Mouse (Mus musculus) left cerebral cortex, postnatal 36 days (tissue): ENCODE data around the gene Clybl. TPM values are rescaled to one million over a fixed set of nuclear protein-coding genes. Genes with fewer than 3 reads are reported as not detected.

ENCODE experiments used
- DNase-seq, 2 experiments: peaks; one replicate each; pipeline ENCODE4 v3.0.0; 2021 to 2022; ENCODE audit warnings: low spot score in 2 of 2, mixed read lengths in 1 of 2
- intact Hi-C: fragments of 180-260 bp; cut with DNase I; formaldehyde crosslinking; loops from one replicate; pipeline ENCODE4 v1.15.1; 2025
- total RNA-seq, 2 experiments: library from RNA; stranded (reverse); gene quantifications; 2 replicates each; pipeline ENCODE4 v1.2.3; 2021

Clybl gene
- total RNA-seq, 2 experiments from 2014 or later, result 21.2 to 31.3 TPM

GRCm38 (mm10) chr14:122449601-122450495 lies 268.3 kb downstream of the Clybl start:
- DNase-seq, result no peak
- intact Hi-C loops, result loop anchor here (5.0 kb wide), 2 partner anchors 37 to 43 kb away; no protein-coding TSS in a partner anchor

GRCm38 (mm10) chr14:122450496-122451382 lies 269.2 kb downstream of the Clybl start, which contains the start of gene Gm5089:
Gene Gm5089, minus strand, starts transcription at chr14:122451115.
- intact Hi-C loops, result loop anchor here (5.0 kb wide), 2 partner anchors 37 to 43 kb away; no protein-coding TSS in a partner anchor

DNA sequence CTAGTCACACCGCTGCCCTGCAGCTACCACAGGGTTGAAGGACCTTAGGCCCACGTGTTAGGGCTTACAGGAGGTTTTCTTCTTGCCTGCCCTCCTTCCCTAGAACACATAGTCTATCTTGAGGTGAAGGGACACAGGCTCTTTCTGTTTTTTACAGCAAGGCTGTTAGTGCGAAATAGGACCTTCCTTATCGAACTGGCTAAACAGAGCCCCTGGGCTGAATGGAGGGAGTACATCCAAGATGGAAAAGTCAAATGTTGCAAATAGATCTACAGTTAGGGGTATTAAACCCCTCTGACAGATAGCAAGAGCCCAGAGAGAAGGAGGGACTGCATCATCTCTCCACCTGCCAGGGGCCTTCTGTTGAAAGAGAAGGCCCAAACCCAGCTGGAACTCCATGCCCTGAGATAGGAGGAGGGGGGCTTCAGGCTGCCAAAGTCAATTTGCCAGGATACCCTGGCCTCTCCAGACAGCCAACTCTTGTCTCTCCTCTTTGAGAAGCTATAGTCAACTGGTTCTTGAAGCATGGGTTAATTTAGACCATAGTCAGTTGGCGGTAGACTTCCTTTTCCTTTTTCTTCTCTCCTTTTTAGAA lies 270.1 kb downstream of the Clybl start:
- DNase-seq, result no peak
- intact Hi-C loops, result loop anchor here (2.0 to 5.0 kb wide), 3 partner anchors 17 to 44 kb away; no protein-coding TSS in a partner anchor

More at GRCm38 (mm10) chr14:122450496-122451382, 269.2 kb downstream of the Clybl start, which contains the start of gene Gm5089:
- DNase-seq, result no peak

Other genes with a start within 250 kb of the Clybl start
- under 1 TPM; 0.72 to 0.84 TPM for gene Gpr183, start 216.5 kb upstream of the Clybl start, total RNA-seq
- gene Timm8a2, start 147.0 kb upstream of the Clybl start, total RNA-seq, result not detected
- gene Tm9sf2, start 74.7 kb upstream of the Clybl start, total RNA-seq, result 100 to 1,000 TPM; 101 to 117 TPM